In genomic region chr5:75589552-75590346, GRCm38 (mm10) we compare ENCODE assay signal across 15 mouse cellular contexts. TPM values are rescaled to one million over a fixed set of nuclear protein-coding genes. Genes with fewer than 3 reads are reported as not detected.
DNase-seq lines count a peak whose midpoint lies in the region; ATAC-seq lines count a peak whose summit lies in the region.
"Had no signal": no experiment of that assay in that cellular context is flagged by ENCODE, and none has a peak within 500 bp of the region (broad histone marks: within the 10 kb centered on the region; RNA-seq: fewer than 3 reads in every experiment).

No protein-coding gene starts in this region.

- no peak overlapping the region for H3K4me2 ChIP-seq in hindbrain, embryonic 13.5 days
- H3K4me2 ChIP-seq in hindbrain, embryonic 12.5 days (replicated peaks): no peak overlapping the region
- no peak overlapping the region for H3K4me2 ChIP-seq in midbrain, embryonic 15.5 days
- H3K4me2 ChIP-seq in midbrain, embryonic 11.5 days: no peak overlapping the region
- H3K4me2 ChIP-seq in stomach, embryonic 16.5 days (ENCODE audit: low read depth, low read length): no peak overlapping the region
- H3K4me2 ChIP-seq: embryonic facial prominence, embryonic 13.5 days had no signal

- H3K27ac ChIP-seq in hindbrain, embryonic 13.5 days: no peak overlapping the region
- H3K27ac ChIP-seq in hindbrain, embryonic 12.5 days: no peak overlapping the region
- H3K27ac ChIP-seq in midbrain, embryonic 15.5 days: no peak overlapping the region
- no peak overlapping the region for H3K27ac ChIP-seq in midbrain, embryonic 11.5 days (ENCODE audit: low read depth, low read length)
- no peak overlapping the region for H3K27ac ChIP-seq in stomach, embryonic 16.5 days (ENCODE audit: low read length)
- H3K27ac ChIP-seq: embryonic facial prominence, embryonic 13.5 days had no signal

- H3K36me3 ChIP-seq in hindbrain, embryonic 13.5 days: no peaks in the 10 kb centered on the region
- H3K36me3 ChIP-seq in hindbrain, embryonic 12.5 days: no peaks in the 10 kb centered on the region
- H3K36me3 ChIP-seq in midbrain, embryonic 15.5 days (replicated peaks): no peaks in the 10 kb centered on the region
- no peaks in the 10 kb centered on the region for H3K36me3 ChIP-seq in midbrain, embryonic 11.5 days (ENCODE audit: control insufficient read depth, insufficient read depth, low read length)
- no peaks in the 10 kb centered on the region for H3K36me3 ChIP-seq in stomach, embryonic 16.5 days (ENCODE audit: control insufficient read depth, insufficient read depth, low read length)
- H3K36me3 ChIP-seq: embryonic facial prominence, embryonic 13.5 days had no signal

- 0 out of 2 replicates have a peak, but pooled peaks have one; percentile 17 for ATAC-seq in hindbrain, embryonic 13.5 days (ENCODE audit: low FRiP score)
- no peak for ATAC-seq in hindbrain, embryonic 12.5 days (ENCODE audit: low FRiP score)
- ATAC-seq in midbrain, embryonic 15.5 days (replicated peaks): peak; percentile 54; the same call in 1 of the 2 replicates
- ATAC-seq in midbrain, embryonic 11.5 days (ENCODE audit: low FRiP score): no peak
- ATAC-seq in granulocyte monocyte progenitor cell, adult 5-6 weeks (replicated peaks; ENCODE audit: poor library complexity, severe bottlenecking): peak; percentile 64
- peak; percentile 33; the same call in 1 of the 2 replicates for ATAC-seq in stomach, embryonic 16.5 days (ENCODE audit: insufficient read depth, low FRiP score)
- ATAC-seq: CD4-positive, CD25-positive, alpha-beta regulatory T cell, adult 4 months had no signal

- no peaks in the 10 kb centered on the region for H3K9me3 ChIP-seq in hindbrain, embryonic 13.5 days
- no peaks in the 10 kb centered on the region for H3K9me3 ChIP-seq in hindbrain, embryonic 12.5 days (replicated peaks)
- no peaks in the 10 kb centered on the region for H3K9me3 ChIP-seq in midbrain, embryonic 15.5 days
- H3K9me3 ChIP-seq in midbrain, embryonic 11.5 days (ENCODE audit: control insufficient read depth, low read length): no peaks in the 10 kb centered on the region
- H3K9me3 ChIP-seq in stomach, embryonic 16.5 days (replicated peaks; ENCODE audit: control insufficient read depth, low read length): no peaks in the 10 kb centered on the region
- H3K9me3 ChIP-seq: embryonic facial prominence, embryonic 13.5 days had no signal

- no peak for DNase-seq in midbrain, embryonic 11.5 days (ENCODE audit: low spot score, missing footprints)
- DNase-seq in ovary, postnatal 10 days (ENCODE audit: low spot score): no peak
- no peak for DNase-seq in gastrocnemius, postnatal 36 days
- DNase-seq: adrenal gland, postnatal 14 days; cerebellum, postnatal 36 days; gastrocnemius, postnatal 25 days; heart, postnatal 36 days; kidney, adult 18-20 months had no signal

- peaks cover 44% of the 10 kb centered on the region for H3K4me1 ChIP-seq in hindbrain, embryonic 13.5 days (replicated peaks)
- peaks cover 24% of the 10 kb centered on the region for H3K4me1 ChIP-seq in hindbrain, embryonic 12.5 days
- H3K4me1 ChIP-seq in midbrain, embryonic 15.5 days: peaks cover 16% of the 10 kb centered on the region
- H3K4me1 ChIP-seq in midbrain, embryonic 11.5 days (ENCODE audit: control insufficient read depth, insufficient read depth, low read length): 0 out of 2 replicates have a peak, but pooled peaks cover 3% of the 10 kb centered on the region
- H3K4me1 ChIP-seq in stomach, embryonic 16.5 days (ENCODE audit: control insufficient read depth, insufficient read depth, low read length): 0 out of 2 replicates have a peak, but pooled peaks cover 3% of the 10 kb centered on the region

- intact Hi-C loops in gastrocnemius, postnatal 36 days (cut with DNase I): no loop called here

- H3K27me3 ChIP-seq in hindbrain, embryonic 13.5 days: no peaks in the 10 kb centered on the region
- H3K27me3 ChIP-seq in hindbrain, embryonic 12.5 days: no peaks in the 10 kb centered on the region
- H3K27me3 ChIP-seq in midbrain, embryonic 15.5 days (replicated peaks): no peaks in the 10 kb centered on the region
- H3K27me3 ChIP-seq in midbrain, embryonic 11.5 days (ENCODE audit: control insufficient read depth, insufficient read depth, low read length): no peaks in the 10 kb centered on the region
- H3K27me3 ChIP-seq in stomach, embryonic 16.5 days (ENCODE audit: control insufficient read depth, insufficient read depth, low read length): no peaks in the 10 kb centered on the region
- H3K27me3 ChIP-seq: embryonic facial prominence, embryonic 13.5 days had no signal

- H3K4me3 ChIP-seq in hindbrain, embryonic 13.5 days: no peak overlapping the region
- no peak overlapping the region for H3K4me3 ChIP-seq in hindbrain, embryonic 12.5 days
- H3K4me3 ChIP-seq in midbrain, embryonic 15.5 days: no peak overlapping the region
- no peak overlapping the region for H3K4me3 ChIP-seq in midbrain, embryonic 11.5 days (ENCODE audit: low read depth, low read length)
- no peak overlapping the region for H3K4me3 ChIP-seq in stomach, embryonic 16.5 days (replicated peaks; ENCODE audit: low read length)
- H3K4me3 ChIP-seq: embryonic facial prominence, embryonic 13.5 days had no signal

- 89% methylated on average over 15 of the region's 15 CpGs for WGBS in hindbrain, embryonic 13.5 days
- 89% methylated on average over 15 of the region's 15 CpGs for WGBS in hindbrain, embryonic 12.5 days
- WGBS in midbrain, embryonic 15.5 days: 89% methylated on average over 15 of the region's 15 CpGs
- WGBS in midbrain, embryonic 11.5 days: 90% methylated on average over 15 of the region's 15 CpGs
- 68% methylated on average over 15 of the region's 15 CpGs for WGBS in stomach, embryonic 16.5 days

- no peak overlapping the region for H3K9ac ChIP-seq in hindbrain, embryonic 13.5 days
- H3K9ac ChIP-seq in hindbrain, embryonic 12.5 days: no peak overlapping the region
- H3K9ac ChIP-seq in midbrain, embryonic 15.5 days: no peak overlapping the region
- no peak overlapping the region for H3K9ac ChIP-seq in midbrain, embryonic 11.5 days (ENCODE audit: low read length)
- no peak overlapping the region for H3K9ac ChIP-seq in stomach, embryonic 16.5 days (ENCODE audit: low read length)
- H3K9ac ChIP-seq: embryonic facial prominence, embryonic 13.5 days had no signal

RNA-seq across cellular contexts. Expression of gene Kit, which starts 15.0 kb away (rescaled TPM):
- 50.1 and 57.9 TPM in 2 replicates for polyA plus RNA-seq in hindbrain, embryonic 13.5 days (2015; fragmentation: Nextera tagmentation; extraction: Ambion mirVana)
- polyA plus RNA-seq in hindbrain, embryonic 12.5 days (2016; fragmentation: Nextera tagmentation; extraction: Ambion mirVana): 41.6 and 46.1 TPM in 2 replicates
- 41.3 and 44.0 TPM in 2 replicates for polyA plus RNA-seq in midbrain, embryonic 15.5 days (2015; fragmentation: Nextera tagmentation; extraction: Ambion mirVana)
- polyA plus RNA-seq in midbrain, embryonic 11.5 days (2014; fragmentation: Nextera tagmentation; extraction: Ambion mirVana): 19.6 and 20.4 TPM in 2 replicates
- total RNA-seq in granulocyte monocyte progenitor cell, adult 5-6 weeks (2014; fragmentation: Nextera tagmentation): 140 and 178 TPM in 2 replicates
- total RNA-seq in granulocyte monocyte progenitor cell, adult 5-6 weeks (2017): 111 and 120 TPM in 2 replicates
- 47.0 and 55.5 TPM in 2 replicates for polyA plus RNA-seq in stomach, embryonic 16.5 days (2015; fragmentation: Nextera tagmentation; extraction: Ambion mirVana)
- total RNA-seq in gastrocnemius, postnatal 36 days (2021): under 1 TPM; 0.72 to 0.74 TPM

Comparison
In these comparisons a context has a peak if more than half of its experiments do, and no peak if none do; other contexts are left out.
1. ATAC-seq: peak in hindbrain, embryonic 13.5 days (single experiment), midbrain, embryonic 15.5 days (single experiment), granulocyte monocyte progenitor cell, adult 5-6 weeks (single experiment) and stomach, embryonic 16.5 days (single experiment); none in hindbrain, embryonic 12.5 days (single experiment) and midbrain, embryonic 11.5 days (single experiment).